Mouse (Mus musculus) MEL (cell line): ENCODE results near the gene LTO1. TPM values are rescaled to one million over a fixed set of nuclear protein-coding genes. Genes with fewer than 3 reads are reported as not detected.
A peak's percentile ranks its signal among the peaks of the same experiment; 100 is the strongest.

Experiments
- DNase-seq: peaks from one replicate; pipeline ENCODE4 v3.0.0; 2011; ENCODE audit warnings: low read depth, low spot score
- H3K27ac ChIP-seq: 2 replicates; pipeline ENCODE4 v1.5.1; 2012; ENCODE audit warnings: low read depth, mild to moderate bottlenecking, control low read depth, low read length, moderate library complexity; ENCODE audit not compliant: control insufficient read depth
- H3K27me3 ChIP-seq, 2 experiments: fragments of 150-350 bp in 1 of 2; sonication (generic) in 1 of 2; 2 replicates each; pipeline ENCODE4 v1.6.1; 2012; ENCODE audit warnings: low read length in 2 of 2, mild to moderate bottlenecking in 2 of 2, improper control_type of control experiment in 1 of 2, moderate library complexity in 1 of 2; ENCODE audit not compliant: insufficient read depth in 2 of 2, control insufficient read depth in 1 of 2
- H3K36me3 ChIP-seq, 2 experiments: 2 replicates each; pipeline ENCODE4 v1.6.1; 2012 to 2014; ENCODE audit warnings: low read length in 2 of 2, improper control_type of control experiment in 1 of 2, inconsistent platforms in 1 of 2, mild to moderate bottlenecking in 1 of 2; ENCODE audit not compliant: insufficient read depth in 2 of 2, control insufficient read depth in 1 of 2
- H3K4me1 ChIP-seq, 2 experiments: fragments of 150-350 bp in 1 of 2; sonication (generic) in 1 of 2; 2 replicates each; pipeline ENCODE4 v1.6.1; 2012; ENCODE audit warnings: low read length in 2 of 2, improper control_type of control experiment in 1 of 2, mild to moderate bottlenecking in 1 of 2; ENCODE audit not compliant: insufficient read depth in 2 of 2, control insufficient read depth in 1 of 2
- H3K4me3 ChIP-seq, 2 experiments: fragments of 150-350 bp in 1 of 2; sonication (generic) in 1 of 2; 2 replicates each; pipeline ENCODE4 v1.5.1; 2012; ENCODE audit warnings: low read depth in 2 of 2, low read length in 2 of 2, mild to moderate bottlenecking in 2 of 2, moderate library complexity in 2 of 2, control low read depth in 1 of 2, improper control_type of control experiment in 1 of 2; ENCODE audit not compliant: control insufficient read depth in 1 of 2, insufficient read depth in 1 of 2
- H3K79me2 ChIP-seq: 2 replicates; pipeline ENCODE4 v1.6.1; 2012; ENCODE audit warnings: mild to moderate bottlenecking, low read length, moderate library complexity; ENCODE audit not compliant: control insufficient read depth, poor library complexity, insufficient read depth
- H3K9ac ChIP-seq: 2 replicates; pipeline ENCODE4 v1.6.1; 2012; ENCODE audit warnings: low read depth, mild to moderate bottlenecking, control low read depth, low read length, moderate library complexity; ENCODE audit not compliant: control insufficient read depth, poor library complexity, severe bottlenecking
- H3K9me3 ChIP-seq: fragments of 150-350 bp; sonication (generic); replicated peaks from 2 replicates; pipeline ENCODE4 v1.6.1; 2012; ENCODE audit warnings: mild to moderate bottlenecking, low read length, improper control_type of control experiment, moderate library complexity; ENCODE audit not compliant: insufficient read depth
- BHLHE40 ChIP-seq: IDR thresholded peaks from 2 replicates; pipeline ENCODE4 v1.6.1; 2012; ENCODE audit warnings: low read depth, mild to moderate bottlenecking, inconsistent platforms, low read length, improper control_type of control experiment, borderline replicate concordance
- CHD1 ChIP-seq: IDR thresholded peaks from 2 replicates; pipeline ENCODE4 v1.6.1; 2012; ENCODE audit warnings: low read depth, mild to moderate bottlenecking, inconsistent platforms, low read length, improper control_type of control experiment
- CTCF ChIP-seq, 3 experiments: IDR thresholded peaks in 2 of 3; conservative IDR thresholded peaks in 1 of 3; 2 replicates each; pipeline ENCODE4 v1.5.1; 2011 to 2012; ENCODE audit warnings: low read length in 3 of 3, low read depth in 2 of 3, mild to moderate bottlenecking in 2 of 3, improper control_type of control experiment in 1 of 3, inconsistent platforms in 1 of 3, mixed read lengths in 1 of 3, moderate library complexity in 1 of 3; ENCODE audit not compliant: control insufficient read depth in 1 of 3, insufficient read depth in 1 of 3, poor library complexity in 1 of 3, severe bottlenecking in 1 of 3
- EP300 ChIP-seq, 2 experiments: IDR thresholded peaks; 2 replicates each; pipeline ENCODE4 v1.6.1; 2011; ENCODE audit warnings: improper control_type of control experiment in 2 of 2, low read length in 2 of 2, low read depth in 1 of 2, mild to moderate bottlenecking in 1 of 2
- GATA1 ChIP-seq: IDR thresholded peaks from 2 replicates; pipeline ENCODE4 v1.6.1; 2011; ENCODE audit warnings: low read depth, low read length, improper control_type of control experiment
- HCFC1 ChIP-seq: IDR thresholded peaks from 2 replicates; pipeline ENCODE4 v1.6.1; 2012; ENCODE audit warnings: low read depth, mild to moderate bottlenecking, inconsistent platforms, low read length, improper control_type of control experiment, moderate library complexity
- MAFK ChIP-seq: IDR thresholded peaks from 2 replicates; pipeline ENCODE4 v1.6.1; 2011; ENCODE audit warnings: low read depth, mild to moderate bottlenecking, low read length, improper control_type of control experiment, borderline replicate concordance
- MAZ ChIP-seq: IDR thresholded peaks from 2 replicates; pipeline ENCODE4 v1.6.1; 2012; ENCODE audit warnings: low read depth, mild to moderate bottlenecking, inconsistent platforms, low read length, improper control_type of control experiment
- MEF2A ChIP-seq: IDR thresholded peaks from 2 replicates; pipeline ENCODE4 v1.6.1; 2014; ENCODE audit warnings: low read depth, mild to moderate bottlenecking, inconsistent platforms, low read length, improper control_type of control experiment; ENCODE audit not compliant: poor library complexity, insufficient replicate concordance, severe bottlenecking; ENCODE audit errors: extremely low read depth
- MXI1 ChIP-seq: IDR thresholded peaks from 2 replicates; pipeline ENCODE4 v1.6.1; 2011; ENCODE audit warnings: mild to moderate bottlenecking, low read depth, low read length, improper control_type of control experiment
- SMC3 ChIP-seq: IDR thresholded peaks from 2 replicates; pipeline ENCODE4 v1.6.1; 2011; ENCODE audit warnings: low read depth, low read length, improper control_type of control experiment
- TAL1 ChIP-seq: IDR thresholded peaks from 2 replicates; pipeline ENCODE4 v1.6.1; 2012; ENCODE audit warnings: mild to moderate bottlenecking, inconsistent platforms, low read length, moderate library complexity, mixed read lengths
- TBP ChIP-seq: IDR thresholded peaks from 2 replicates; pipeline ENCODE4 v1.8.0; 2011; ENCODE audit warnings: low read depth, low read length, improper control_type of control experiment
- UBTF ChIP-seq: IDR thresholded peaks from 2 replicates; pipeline ENCODE4 v1.6.1; 2012; ENCODE audit warnings: low read depth, mild to moderate bottlenecking, inconsistent platforms, low read length, improper control_type of control experiment, moderate library complexity, borderline replicate concordance; ENCODE audit not compliant: insufficient read depth
- USF2 ChIP-seq, 2 experiments: IDR thresholded peaks; 2 replicates each; pipeline ENCODE4 v1.6.1; 2011 to 2012; ENCODE audit warnings: improper control_type of control experiment in 2 of 2, low read length in 2 of 2, borderline replicate concordance in 1 of 2, inconsistent platforms in 1 of 2, low read depth in 1 of 2, mild to moderate bottlenecking in 1 of 2; ENCODE audit not compliant: insufficient read depth in 1 of 2
- ZC3H11A ChIP-seq: IDR thresholded peaks from 2 replicates; pipeline ENCODE4 v1.6.1; 2012; ENCODE audit warnings: low read depth, mild to moderate bottlenecking, inconsistent platforms, low read length, improper control_type of control experiment
- ZKSCAN1 ChIP-seq: IDR thresholded peaks from 2 replicates; pipeline ENCODE4 v1.6.1; 2012; ENCODE audit warnings: low read depth, mild to moderate bottlenecking, inconsistent platforms, low read length, improper control_type of control experiment, moderate library complexity
- ZNF384 ChIP-seq: IDR thresholded peaks from 2 replicates; pipeline ENCODE4 v1.6.1; 2012; ENCODE audit warnings: low read depth, mild to moderate bottlenecking, inconsistent platforms, low read length, improper control_type of control experiment
- polyA plus RNA-seq, 2 experiments: library from polyadenylated mRNA; stranded (reverse) in 1 of 2; unstranded in 1 of 2; fragments of >175 nt in 1 of 2; fragments of >200 nt in 1 of 2; gene quantifications; 2 replicates each; pipeline versions ENCODE4 v1.2.1 to v1.2.4; 2012; ENCODE audit warnings: low replicate concordance in 2 of 2, low read depth in 1 of 2; ENCODE audit not compliant: insufficient read length in 2 of 2, insufficient read depth in 1 of 2, missing spikeins in 1 of 2
- total RNA-seq: library from RNA; depleted of rRNA; stranded (reverse); fragments of 300-350 nt; gene quantifications from 2 replicates; pipeline ENCODE4 v1.2.3, GENCODE M21; 2012

Gene LTO1
- total and polyA plus RNA-seq, 3 experiments, result 18.1 to 18.4 TPM; not detected in 1

- Histone ChIP-seq H3K36me3 (peaks cover 0 to 2% of the 10 kb centered on the region in 2 experiments; a peak in 1 of 4 replicates), H3K79me2 (peaks cover 5% of the 10 kb centered on the region), H3K27ac (no peak overlapping the region), H3K4me1 (peaks cover 0 to 7% of the 10 kb centered on the region in 2 experiments; a peak in 3 of 4 replicates), H3K9me3 (no peaks in the 10 kb centered on the region), H3K4me3 (no peak overlapping the region), H3K27me3 (no peaks in the 10 kb centered on the region), H3K9ac (no peak overlapping the region)
- TF ChIP-seq SMC3 (no peak), GATA1 (no peak), USF2 (IDR thresholded peaks at IDR 0.05; ENCODE audit: borderline replicate concordance in 1 of 2, insufficient read depth in 1 of 2, low read depth in 1 of 2, low read length in 2 of 2) (no peak), TAL1 (no peak), MAZ (no peak), CHD1 (no peak), UBTF (no peak), HCFC1 (no peak), ZC3H11A (no peak)
- DNase-seq, result no peak
These were observed 2.0 kb upstream of the LTO1 start for GRCm38 (mm10) chr7:144912897-144913296.

- TF ChIP-seq CTCF (IDR thresholded peaks at IDR 0.05 in 2 of 3, conservative IDR thresholded peaks at IDR 0.05 in 1 of 3; ENCODE audit: control insufficient read depth in 1 of 3, insufficient read depth in 1 of 3, low read depth in 2 of 3, low read length in 3 of 3, poor library complexity in 1 of 3, severe bottlenecking in 1 of 3) (peak in 2 of 3 experiments; percentile 33 to 44; a peak in 4 of 6 replicates), ZKSCAN1 (no peak), TBP (peak; percentile 98), MXI1 (no peak), HCFC1 (no peak), EP300 (IDR thresholded peaks at IDR 0.05; ENCODE audit: low read depth in 1 of 2, low read length in 2 of 2) (no peak), ZNF384 (peak; percentile 87), MAFK (0 out of 2 replicates have a peak, but pooled peaks have one; percentile 35), MEF2A (no peak), BHLHE40 (no peak)
- Histone ChIP-seq H3K9ac (peak overlapping the region; percentile 72), H3K79me2 (peaks cover 5% of the 10 kb centered on the region), H3K4me3 (peak overlapping the region; percentile 71 to 93), H3K9me3 (no peaks in the 10 kb centered on the region), H3K4me1 (peaks cover 0 to 7% of the 10 kb centered on the region in 2 experiments; a peak in 3 of 4 replicates), H3K36me3 (peaks cover 0 to 2% of the 10 kb centered on the region in 2 experiments; a peak in 1 of 4 replicates), H3K27ac (peak overlapping the region; percentile 72), H3K27me3 (no peaks in the 10 kb centered on the region)
- peak; percentile 90 for DNase-seq
These were observed 478 bp upstream of the LTO1 start for GRCm38 (mm10) chr7:144914296-144914947.
